Mouse (Mus musculus) brain, embryonic 14.5 days (tissue): ENCODE results near the gene Dhrs3. TPM values are rescaled to one million over a fixed set of nuclear protein-coding genes. Genes with fewer than 3 reads are reported as not detected.

Experiments used
- DNase-seq: peaks from one replicate; pipeline ENCODE4 v3.0.0-alpha.2; 2011; ENCODE audit warnings: low read depth
- CTCF ChIP-seq: fragments of 200-500 bp; IDR thresholded peaks from 2 replicates; pipeline ENCODE4 v1.5.1; 2012; ENCODE audit warnings: inconsistent platforms, mild to moderate bottlenecking, moderate library complexity, borderline replicate concordance; ENCODE audit not compliant: insufficient read depth, insufficient read length; ENCODE audit errors: extremely low read depth
- POLR2A ChIP-seq: fragments of 200-500 bp; IDR thresholded peaks from 2 replicates; pipeline ENCODE4 v1.6.1; 2012; ENCODE audit warnings: mild to moderate bottlenecking, inconsistent platforms, borderline replicate concordance; ENCODE audit not compliant: poor library complexity, insufficient read depth, insufficient read length, severe bottlenecking; ENCODE audit errors: extremely low read depth
- polyA plus RNA-seq: library from polyadenylated mRNA; depleted of rRNA; stranded (reverse); fragments of >200 nt; gene quantifications from 2 replicates; pipeline ENCODE4 v1.2.3, GENCODE M21; 2012

Dhrs3 gene
- polyA plus RNA-seq, 1 experiment = 20.0 TPM

DNA sequence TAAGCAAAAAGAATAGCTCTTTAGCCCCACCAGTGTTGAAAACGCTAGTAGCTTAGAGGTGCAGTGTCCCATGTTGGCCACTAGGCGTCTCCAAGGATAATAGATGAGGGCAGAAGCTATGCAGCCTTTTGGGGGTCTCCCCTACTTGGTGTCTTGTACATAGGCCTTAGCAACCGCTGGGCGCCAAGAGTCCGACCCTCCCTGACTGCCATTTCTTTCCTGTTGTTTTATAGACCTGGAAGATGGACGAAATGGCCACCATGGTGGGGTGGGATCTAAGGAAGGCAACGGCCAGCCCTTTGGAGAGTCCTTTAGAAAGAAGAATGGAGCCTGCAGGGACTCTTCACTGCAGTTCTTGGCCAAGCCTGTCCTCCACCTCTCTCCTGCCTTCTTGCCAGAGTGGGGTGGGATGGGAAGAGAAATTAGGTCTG, 1.9 kb upstream of the Dhrs3 start:
- TF ChIP-seq POLR2A = no peak
- TF ChIP-seq CTCF = peak; percentile 87
- DNase-seq = peak; percentile 85

GRCm38 (mm10) chr4:144891121-144891711, 1.4 kb upstream of the Dhrs3 start:
- TF ChIP-seq POLR2A (no peak), CTCF (no peak)
- DNase-seq = no peak

DNA sequence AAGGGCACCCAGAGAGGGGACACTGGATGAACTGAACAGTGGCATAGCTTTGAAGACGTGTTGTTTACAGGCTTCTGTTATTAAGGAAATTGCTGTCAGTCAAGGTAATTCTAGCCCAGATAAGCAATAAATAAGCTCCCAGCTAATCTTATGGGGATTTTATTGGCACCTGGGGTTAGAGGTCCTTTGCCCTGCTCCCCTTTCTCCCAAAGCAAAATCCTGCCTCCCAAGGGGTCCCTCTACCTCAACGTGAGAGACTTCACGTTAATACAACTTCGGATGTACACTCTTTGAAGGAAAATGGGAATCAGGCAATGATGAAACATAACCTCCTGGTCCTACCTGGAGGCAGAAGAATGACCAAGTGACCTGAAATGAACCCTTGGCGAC, 889 bp upstream of the Dhrs3 start:
- no peak for DNase-seq
- TF ChIP-seq CTCF (no peak), POLR2A (no peak)

GRCm38 (mm10) chr4:144892937-144893272, 278 bp downstream of the Dhrs3 start:
- TF ChIP-seq CTCF = no peak
- no peak for TF ChIP-seq POLR2A
- DNase-seq = no peak

GRCm38 (mm10) chr4:144893561-144894486, 1.2 kb downstream of the Dhrs3 start:
- peak; percentile 31 for DNase-seq
- TF ChIP-seq POLR2A (no peak), CTCF (no peak)

- DNase-seq = peak; percentile 37
- no peak for TF ChIP-seq CTCF
- no peak for TF ChIP-seq POLR2A
Measured at GRCm38 (mm10) chr4:144894487-144895210, 2.0 kb downstream of the Dhrs3 start.

DNA sequence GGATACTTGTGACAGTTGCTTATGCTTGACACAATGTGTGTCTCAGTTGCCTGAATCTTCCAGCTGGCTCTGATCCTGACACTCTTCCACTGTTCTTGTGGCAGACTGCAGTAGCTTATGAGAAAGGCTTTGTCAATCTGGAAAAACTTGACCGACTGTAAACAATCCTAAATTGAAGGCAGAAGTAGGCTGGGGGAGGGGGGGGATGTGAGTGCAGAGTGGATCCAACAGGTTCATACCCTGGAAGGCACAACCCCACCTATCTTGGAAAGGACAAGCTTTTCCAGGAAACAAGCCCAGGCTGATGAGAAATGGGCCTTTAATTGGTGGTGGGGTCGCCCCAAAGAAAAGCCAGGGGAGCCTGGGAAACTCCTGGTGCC, 2.6 kb downstream of the Dhrs3 start:
- peak; percentile 44 for DNase-seq
- TF ChIP-seq CTCF = no peak

- TF ChIP-seq POLR2A (no peak), CTCF (peak; percentile 19; the same call in 1 of the 2 replicates)
- DNase-seq = peak; percentile 45
Measured at GRCm38 (mm10) chr4:144896321-144896720, 3.7 kb downstream of the Dhrs3 start.

- no peak for DNase-seq
Measured at GRCm38 (mm10) chr4:144898036-144898649, 5.5 kb downstream of the Dhrs3 start.

GRCm38 (mm10) chr4:144898737-144899136, 6.1 kb downstream of the Dhrs3 start:
- no peak for DNase-seq
- TF ChIP-seq CTCF (no peak), POLR2A (no peak)

More at GRCm38 (mm10) chr4:144898036-144898649, 5.5 kb downstream of the Dhrs3 start:
- TF ChIP-seq CTCF (no peak), POLR2A (no peak)

DNA sequence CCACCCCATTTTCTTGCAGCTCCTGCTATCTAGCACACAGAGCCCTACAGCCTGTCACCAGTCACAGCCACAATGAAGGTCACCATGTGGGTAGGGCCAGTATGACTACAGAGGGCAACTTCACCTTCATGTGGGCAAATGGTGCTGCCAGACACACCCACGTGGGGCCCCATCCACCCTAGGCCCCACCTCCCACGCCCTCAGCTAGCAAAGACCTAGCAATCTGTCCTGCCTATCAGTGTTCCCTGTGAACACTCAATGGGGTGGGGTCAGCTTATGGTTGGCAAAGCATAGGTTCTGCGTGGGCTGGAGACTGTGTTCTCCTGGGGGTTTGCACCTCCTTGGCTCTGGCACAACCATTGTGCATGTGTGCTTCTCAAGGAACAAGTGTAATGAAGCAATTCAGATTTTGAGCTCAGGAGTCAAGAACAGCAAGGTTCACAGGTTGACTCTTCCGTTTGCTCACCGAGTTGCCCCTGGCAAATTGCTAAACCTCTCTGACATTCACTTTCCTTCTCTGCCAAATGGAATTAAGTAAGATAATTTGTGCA, 9.0 kb downstream of the Dhrs3 start:
- TF ChIP-seq CTCF (no peak), POLR2A (no peak)
- no peak for DNase-seq
